ENCODE assay signal across 8 mouse cellular contexts in the genomic region with DNA sequence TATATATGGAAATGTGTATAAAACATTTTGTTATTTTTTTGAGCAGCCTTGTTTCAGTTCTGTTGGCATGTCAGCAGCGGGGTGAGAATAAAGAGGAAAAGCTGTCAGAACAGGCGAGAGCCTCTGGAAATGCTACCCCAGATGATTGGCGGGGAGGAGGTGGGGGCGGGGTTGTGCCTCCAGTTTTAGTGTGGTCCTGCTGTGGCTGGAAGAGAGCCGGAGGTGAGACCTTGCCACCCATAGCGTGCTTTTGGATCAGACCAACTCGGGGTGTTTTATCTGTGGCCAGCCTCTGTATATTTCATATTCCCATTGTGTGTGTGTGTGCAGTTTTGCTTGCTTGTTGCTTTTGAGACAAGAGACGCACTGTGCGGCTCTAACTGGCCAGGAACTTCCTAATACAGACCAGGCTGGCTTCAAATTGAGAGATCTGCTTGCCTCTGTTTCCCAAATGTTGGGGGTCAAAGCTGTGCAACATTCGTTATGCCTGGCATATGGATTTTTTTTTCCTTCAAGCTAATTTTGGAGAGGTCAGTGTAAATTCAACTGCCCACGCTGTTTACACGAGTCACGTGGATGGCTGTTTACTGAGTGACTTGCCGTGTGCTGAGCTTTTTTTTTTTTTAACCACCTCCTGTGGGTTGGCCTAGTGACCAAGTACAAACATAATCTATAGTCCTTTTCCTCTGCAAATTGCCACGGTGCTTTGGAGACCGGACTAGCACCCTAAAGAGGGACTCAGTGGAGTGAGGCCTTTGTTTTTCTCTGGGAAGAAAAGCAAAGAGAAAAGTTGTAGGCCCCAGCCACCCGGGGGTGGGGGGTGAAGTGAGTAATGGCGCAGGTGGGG. TPM values are rescaled to one million over a fixed set of nuclear protein-coding genes. Genes with fewer than 3 reads are reported as not detected.
DNase-seq lines count a peak whose midpoint lies in the region; ATAC-seq and TF ChIP-seq lines count a peak whose summit lies in the region.

No protein-coding gene starts in this region.

- ATAC-seq in liver, postnatal 0 days, result peak; percentile 38; the same call in 1 of the 2 replicates
- ATAC-seq in frontal cortex, adult (ENCODE audit: low TSS enrichment), result no peak

- H3K27me3 ChIP-seq in E14TG2a.4 (ENCODE audit: insufficient read depth, low read length), result peaks cover 18% of the 10 kb centered on the region
- H3K27me3 ChIP-seq in hindbrain, embryonic 10.5 days (ENCODE audit: insufficient read depth, poor library complexity, severe bottlenecking), result peaks cover 23% of the 10 kb centered on the region
- H3K27me3 ChIP-seq in liver, postnatal 0 days (ENCODE audit: insufficient read depth, low read length), result peaks cover 11% of the 10 kb centered on the region; the same call in 1 of the 2 replicates

- TF ChIP-seq EP300 in liver, postnatal 0 days (IDR thresholded peaks at IDR 0.05; ENCODE audit: low read depth), result no peak

- peak overlapping the region; percentile 38 for H3K9ac ChIP-seq in liver, postnatal 0 days (replicated peaks)

- H3K36me3 ChIP-seq in E14TG2a.4 (ENCODE audit: insufficient read depth, low read length), result peaks cover 15% of the 10 kb centered on the region
- H3K36me3 ChIP-seq in hindbrain, embryonic 10.5 days, result no peaks in the 10 kb centered on the region
- H3K36me3 ChIP-seq in liver, postnatal 0 days (replicated peaks; ENCODE audit: insufficient read depth, low read length), result no peaks in the 10 kb centered on the region

- DNase-seq in adrenal gland, postnatal 14 days, result peak; percentile 44
- DNase-seq in adrenal gland, postnatal 25 days, result no peak
- peak; percentile 54 for DNase-seq in hindbrain, embryonic 10.5 days (ENCODE audit: low spot score)
- DNase-seq in liver, postnatal 0 days, result peak; percentile 29
- no peak for DNase-seq in frontal cortex, postnatal 10 days (ENCODE audit: low spot score in 2 of 2)
- DNase-seq in layer of hippocampus, postnatal 14 days (ENCODE audit: low spot score in 2 of 2), result no peak

- no peaks in the 10 kb centered on the region for H3K9me3 ChIP-seq in E14TG2a.4 (ENCODE audit: low read length)
- H3K9me3 ChIP-seq in hindbrain, embryonic 10.5 days, result no peaks in the 10 kb centered on the region
- no peaks in the 10 kb centered on the region for H3K9me3 ChIP-seq in liver, postnatal 0 days (ENCODE audit: low read length)

- TF ChIP-seq CTCF in E14TG2a.4 (conservative IDR thresholded peaks at IDR 0.05; ENCODE audit: low read length), result no peak
- no peak for TF ChIP-seq CTCF in liver, postnatal 0 days (IDR thresholded peaks at IDR 0.05; ENCODE audit: low read depth)

- peaks cover 72% of the 10 kb centered on the region for H3K4me1 ChIP-seq in E14TG2a.4 (replicated peaks; ENCODE audit: low read depth, low read length)
- peaks cover 74% of the 10 kb centered on the region for H3K4me1 ChIP-seq in hindbrain, embryonic 10.5 days (replicated peaks)
- peaks cover 36% of the 10 kb centered on the region for H3K4me1 ChIP-seq in liver, postnatal 0 days (ENCODE audit: insufficient read depth)

- peak overlapping the region; percentile 60 for H3K27ac ChIP-seq in hindbrain, embryonic 10.5 days
- H3K27ac ChIP-seq in liver, postnatal 0 days (ENCODE audit: low read depth), result peak overlapping the region; percentile 77

- peak overlapping the region; percentile 86 for H3K4me2 ChIP-seq in liver, postnatal 0 days (ENCODE audit: low read depth, low read length)

- peak overlapping the region; percentile 92 for H3K4me3 ChIP-seq in E14TG2a.4 (replicated peaks; ENCODE audit: low read length)
- H3K4me3 ChIP-seq in hindbrain, embryonic 10.5 days, result peak overlapping the region; percentile 21; the same call in 1 of the 2 replicates
- H3K4me3 ChIP-seq in liver, postnatal 0 days (ENCODE audit: low read depth, low read length), result peak overlapping the region; percentile 19; the same call in 1 of the 2 replicates

- 25% methylated on average over 18 of the region's 18 CpGs for WGBS in hindbrain, embryonic 10.5 days
- 19% methylated on average over 18 of the region's 18 CpGs for WGBS in liver, postnatal 0 days (ENCODE audit: insufficient replicate concordance)

RNA-seq across cellular contexts. Expression of a gene that starts 3.4 kb away (rescaled TPM):
- total RNA-seq in adrenal gland, postnatal 14 days (2021), result 33.6 and 48.4 TPM in 2 replicates
- total RNA-seq in adrenal gland, postnatal 25 days (2021), result 20.4 and 30.0 TPM in 2 replicates
- polyA plus RNA-seq in hindbrain, embryonic 10.5 days (2016; fragmentation: Nextera tagmentation; extraction: Ambion mirVana), result 15.5 and 16.6 TPM in 2 replicates
- 6.1 and 6.8 TPM in 2 replicates for polyA plus RNA-seq in liver, postnatal 0 days (2015; fragmentation: Nextera tagmentation; extraction: Ambion mirVana)
- total RNA-seq in layer of hippocampus, postnatal 14 days (2021), result 10 to 100 TPM; 15.1 to 16.9 TPM

RNA-seq across cellular contexts. Expression of a gene that starts 15.5 kb away (rescaled TPM):
- 31.0 and 33.2 TPM in 2 replicates for total RNA-seq in adrenal gland, postnatal 14 days (2021)
- total RNA-seq in adrenal gland, postnatal 25 days (2021), result 32.1 and 39.6 TPM in 2 replicates
- polyA plus RNA-seq in hindbrain, embryonic 10.5 days (2016; fragmentation: Nextera tagmentation; extraction: Ambion mirVana), result 74.5 and 78.5 TPM in 2 replicates
- polyA plus RNA-seq in liver, postnatal 0 days (2015; fragmentation: Nextera tagmentation; extraction: Ambion mirVana), result 25.4 and 25.6 TPM in 2 replicates
- 10 to 100 TPM; 19.9 to 24.0 TPM for total RNA-seq in layer of hippocampus, postnatal 14 days (2021)

RNA-seq across cellular contexts. Expression of a gene that starts 52.3 kb away (rescaled TPM):
- total RNA-seq in adrenal gland, postnatal 14 days (2021), result 6.0 and 9.1 TPM in 2 replicates
- 3.2 and 4.5 TPM in 2 replicates for total RNA-seq in adrenal gland, postnatal 25 days (2021)
- polyA plus RNA-seq in hindbrain, embryonic 10.5 days (2016; fragmentation: Nextera tagmentation; extraction: Ambion mirVana), result 22.8 and 39.3 TPM in 2 replicates
- polyA plus RNA-seq in liver, postnatal 0 days (2015; fragmentation: Nextera tagmentation; extraction: Ambion mirVana), result 0.73 and 0.89 TPM in 2 replicates
- total RNA-seq in layer of hippocampus, postnatal 14 days (2021), result 10 to 100 TPM; 44.5 to 46.6 TPM

Comparison
In these comparisons a context has a peak if more than half of its experiments do, and no peak if none do; other contexts are left out.
1. DNase-seq: peak in adrenal gland, postnatal 14 days (single experiment), hindbrain, embryonic 10.5 days (single experiment) and liver, postnatal 0 days (single experiment); none in adrenal gland, postnatal 25 days (single experiment), frontal cortex, postnatal 10 days (0 of 2) and layer of hippocampus, postnatal 14 days (0 of 2).
2. H3K4me3 ChIP-seq: peak in every context shown above with its lines; median percentile 92 in E14TG2a.4; 21 in hindbrain, embryonic 10.5 days; 19 in liver, postnatal 0 days.